Mouse (Mus musculus) liver, embryonic 18 days (tissue): ENCODE results near the gene Tiam1. TPM values are rescaled to one million over a fixed set of nuclear protein-coding genes. Genes with fewer than 3 reads are reported as not detected.

Source experiments
- polyA plus RNA-seq: library from polyadenylated mRNA; depleted of rRNA; stranded (reverse); fragments of >200 nt; gene quantifications from 2 replicates; pipeline ENCODE4 v1.2.3, GENCODE M21; 2012; rRNA removed

The Tiam1 gene
- 0.95 and 1.6 TPM in 2 replicates for polyA plus RNA-seq

DNA sequence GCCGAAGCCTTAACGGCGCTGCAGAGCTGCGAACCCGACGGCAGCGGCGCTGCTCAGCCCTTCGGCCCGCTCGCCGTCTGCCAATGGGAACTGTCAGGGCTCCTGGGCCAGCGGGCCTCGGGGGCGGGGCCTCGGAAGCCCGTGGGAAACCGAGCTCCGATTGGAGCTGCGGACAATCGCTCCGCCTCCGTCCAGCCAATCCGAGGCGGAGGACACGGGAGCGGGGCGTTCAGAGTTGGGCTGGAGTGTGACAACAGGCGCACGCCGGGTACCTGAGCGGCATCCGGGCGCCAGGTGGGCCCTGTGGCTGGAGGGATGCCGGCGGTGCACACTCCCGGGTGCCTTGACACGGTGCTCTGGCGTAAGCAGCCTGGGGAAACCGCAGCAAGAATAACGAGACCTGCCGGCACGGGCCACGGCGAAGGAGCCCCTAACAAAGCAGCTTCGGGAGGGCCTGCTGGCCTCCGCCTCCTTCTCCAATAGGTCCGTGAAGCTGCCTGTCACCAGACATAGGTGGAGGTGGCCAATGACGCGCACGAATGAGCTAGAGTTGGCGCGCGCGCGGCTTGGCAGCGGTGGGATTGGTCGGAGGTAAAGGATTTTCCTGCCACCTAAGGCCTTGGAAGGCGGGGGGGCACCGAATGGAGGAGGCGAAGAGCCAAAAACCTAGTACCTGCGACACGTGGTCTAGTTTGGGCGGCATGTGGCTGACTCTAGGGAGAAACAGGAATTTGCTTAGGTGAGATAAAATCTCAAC lies at the start of gene Tiam1:
TSS of gene Tiam1 (minus strand) at position 10 of the 757 bp plus-strand sequence.

Other genes starting within 250 kb of the Tiam1 start
- gene Sod1, start 77.0 kb upstream of the Tiam1 start, polyA plus RNA-seq = 715 and 722 TPM in 2 replicates
- 12.6 and 16.1 TPM in 2 replicates for gene Scaf4, start 140.7 kb upstream of the Tiam1 start, polyA plus RNA-seq
- gene Hunk, start 242.2 kb upstream of the Tiam1 start, polyA plus RNA-seq = 1.2 and 1.4 TPM in 2 replicates